Mouse (Mus musculus) liver, adult 2 months (tissue): ENCODE data around the gene Nif3l1. TPM values are rescaled to one million over a fixed set of nuclear protein-coding genes. Genes with fewer than 3 reads are reported as not detected.

ENCODE experiments used
- DNase-seq: peaks from one replicate; pipeline ENCODE4 v3.0.0-alpha.2; 2011; ENCODE audit warnings: low read depth, low spot score; ENCODE audit errors: extremely low read depth
- H3K27ac ChIP-seq: fragments of 200-500 bp; replicated peaks from 2 replicates; pipeline ENCODE4 v1.5.1; 2012; ENCODE audit warnings: low read depth, mild to moderate bottlenecking, control low read depth, inconsistent platforms, low read length; ENCODE audit not compliant: insufficient read depth
- H3K27me3 ChIP-seq: fragments of 200-500 bp; 2 replicates; pipeline ENCODE4 v1.6.1; 2012; ENCODE audit warnings: mild to moderate bottlenecking, moderate library complexity, low read length, inconsistent platforms; ENCODE audit not compliant: control insufficient read depth, insufficient read depth
- H3K36me3 ChIP-seq: fragments of 200-500 bp; 2 replicates; pipeline ENCODE4 v1.6.1; 2012; ENCODE audit warnings: low read length, inconsistent platforms; ENCODE audit not compliant: control insufficient read depth, insufficient read depth
- H3K4me1 ChIP-seq: fragments of 200-500 bp; 2 replicates; pipeline ENCODE4 v1.6.1; 2011; ENCODE audit warnings: low read length; ENCODE audit not compliant: control insufficient read depth, insufficient read depth
- H3K4me3 ChIP-seq: fragments of 200-500 bp; 2 replicates; pipeline ENCODE4 v1.5.1; 2011; ENCODE audit warnings: low read depth, mild to moderate bottlenecking, control low read depth, low read length, moderate library complexity; ENCODE audit not compliant: insufficient read depth
- H3K79me2 ChIP-seq: fragments of 200-500 bp; 2 replicates; pipeline ENCODE4 v1.6.1; 2012; ENCODE audit warnings: inconsistent platforms, mild to moderate bottlenecking, low read length, moderate library complexity; ENCODE audit not compliant: control insufficient read depth, insufficient read depth
- H3K9ac ChIP-seq: fragments of 200-500 bp; 2 replicates; pipeline ENCODE4 v1.6.1; 2012; ENCODE audit warnings: low read depth, mild to moderate bottlenecking, control low read depth, inconsistent platforms, low read length
- CTCF ChIP-seq: fragments of 200-500 bp; IDR thresholded peaks from 2 replicates; pipeline ENCODE4 v1.5.1; 2011; ENCODE audit warnings: low read depth, low read length, control low read depth
- POLR2A ChIP-seq: fragments of 200-500 bp; IDR thresholded peaks from 2 replicates; pipeline ENCODE4 v1.6.1; 2011; ENCODE audit warnings: low read length, control low read depth; ENCODE audit not compliant: insufficient read depth; ENCODE audit errors: extremely low read depth
- WGBS: fragments of 180-500 bp; shearing (Covaris S2); methylation state at CpG from one replicate; pipeline ENCODE4 v1.1.7; 2018; 5-methylcytosine and 5-hydroxymethylcytosine counted together
- polyA plus RNA-seq: library from polyadenylated mRNA; depleted of rRNA; stranded (reverse); fragments of >200 nt; gene quantifications from 2 replicates; pipeline ENCODE4 v1.2.3, GENCODE M21; 2012
- total RNA-seq: library from RNA; depleted of rRNA; stranded (reverse); fragments of >200 nt; gene quantifications from 2 replicates; pipeline ENCODE4 v1.2.3, GENCODE M21; 2014

Nif3l1 gene
- total and polyA plus RNA-seq, 2 experiments: 9.4 to 11.4 TPM

- 76% methylated on average over 2 of the region's 2 CpGs for WGBS
- no peak overlapping the region for H3K9ac ChIP-seq
- H3K4me1 ChIP-seq: no peaks in the 10 kb centered on the region
- no peaks in the 10 kb centered on the region for H3K27me3 ChIP-seq
- TF ChIP-seq POLR2A (no peak), CTCF (no peak)
- peaks cover 33% of the 10 kb centered on the region for H3K36me3 ChIP-seq
- no peak overlapping the region for H3K4me3 ChIP-seq
- no peak for DNase-seq
- H3K27ac ChIP-seq: no peak overlapping the region
- H3K79me2 ChIP-seq: no peaks in the 10 kb centered on the region
These were observed 13.9 kb downstream of the Nif3l1 start for GRCm38 (mm10) chr1:58458867-58459266.

GRCm38 (mm10) chr1:58460566-58460965, 15.6 kb downstream of the Nif3l1 start:
- Histone ChIP-seq H3K36me3 (peaks cover 36% of the 10 kb centered on the region), H3K4me1 (no peaks in the 10 kb centered on the region), H3K9ac (no peak overlapping the region), H3K4me3 (no peak overlapping the region), H3K27ac (no peak overlapping the region), H3K79me2 (no peaks in the 10 kb centered on the region), H3K27me3 (no peaks in the 10 kb centered on the region)
- DNase-seq: no peak
- TF ChIP-seq POLR2A (no peak), CTCF (no peak)
- WGBS: 87% methylated on average over 3 of the region's 3 CpGs

GRCm38 (mm10) chr1:58463935-58464334, 19.0 kb downstream of the Nif3l1 start:
- WGBS: 85% methylated on average over 2 of the region's 2 CpGs
- TF ChIP-seq POLR2A (no peak), CTCF (no peak)
- Histone ChIP-seq H3K9ac (no peak overlapping the region), H3K4me1 (no peaks in the 10 kb centered on the region), H3K36me3 (peaks cover 39% of the 10 kb centered on the region), H3K27me3 (no peaks in the 10 kb centered on the region), H3K79me2 (no peaks in the 10 kb centered on the region), H3K4me3 (no peak overlapping the region), H3K27ac (no peak overlapping the region)
- no peak for DNase-seq

- Histone ChIP-seq H3K9ac (no peak overlapping the region), H3K4me1 (no peaks in the 10 kb centered on the region), H3K36me3 (peaks cover 49% of the 10 kb centered on the region), H3K27ac (no peak overlapping the region), H3K4me3 (no peak overlapping the region), H3K79me2 (no peaks in the 10 kb centered on the region), H3K27me3 (no peaks in the 10 kb centered on the region)
- 86% methylated on average over 4 of the region's 4 CpGs for WGBS
- TF ChIP-seq CTCF (no peak), POLR2A (no peak)
- DNase-seq: no peak
These were observed 20.1 kb downstream of the Nif3l1 start for GRCm38 (mm10) chr1:58465042-58465441.

- Histone ChIP-seq H3K79me2 (no peaks in the 10 kb centered on the region), H3K9ac (no peak overlapping the region), H3K27me3 (no peaks in the 10 kb centered on the region), H3K4me3 (no peak overlapping the region), H3K4me1 (no peaks in the 10 kb centered on the region), H3K36me3 (peaks cover 51% of the 10 kb centered on the region), H3K27ac (no peak overlapping the region)
- DNase-seq: no peak
- TF ChIP-seq POLR2A (no peak), CTCF (no peak)
- 97% methylated on average over 4 of the region's 4 CpGs for WGBS
These were observed 20.6 kb downstream of the Nif3l1 start for GRCm38 (mm10) chr1:58465561-58465960.

- no peaks in the 10 kb centered on the region for H3K27me3 ChIP-seq
- 35% methylated on average over 8 of the region's 8 CpGs for WGBS
- DNase-seq: peak; percentile 56
- no peak overlapping the region for H3K9ac ChIP-seq
- H3K79me2 ChIP-seq: no peaks in the 10 kb centered on the region
- no peaks in the 10 kb centered on the region for H3K4me1 ChIP-seq
- no peak overlapping the region for H3K27ac ChIP-seq
- no peak overlapping the region for H3K4me3 ChIP-seq
- peaks cover 38% of the 10 kb centered on the region for H3K36me3 ChIP-seq
- TF ChIP-seq CTCF: no peak
- TF ChIP-seq POLR2A: no peak
These were observed 30.7 kb downstream of the Nif3l1 start for GRCm38 (mm10) chr1:58475662-58476061.
